Mouse (Mus musculus) liver, adult 2 months (tissue): ENCODE data around the gene Gm3072. TPM values are rescaled to one million over a fixed set of nuclear protein-coding genes. Genes with fewer than 3 reads are reported as not detected.

Source experiments
- polyA plus RNA-seq: library from polyadenylated mRNA; depleted of rRNA; stranded (reverse); fragments of >200 nt; gene quantifications from 2 replicates; pipeline ENCODE4 v1.2.3, GENCODE M21; 2012; rRNA removed
- total RNA-seq: library from RNA; depleted of rRNA; stranded (reverse); fragments of >200 nt; gene quantifications from 2 replicates; pipeline ENCODE4 v1.2.3, GENCODE M21; 2014; rRNA removed

Gene Gm3072
- total and polyA plus RNA-seq, 2 experiments: not detected

Other genes with a start within 250 kb of the Gm3072 start
- gene Gm7945, start 238.2 kb downstream of the Gm3072 start, total RNA-seq: not detected in 2 replicates
- gene Gm7945, start 238.2 kb downstream of the Gm3072 start, polyA plus RNA-seq: not detected in 2 replicates
- gene Gm6482, start 216.3 kb downstream of the Gm3072 start, total RNA-seq: not detected in 2 replicates
- not detected in 2 replicates for gene Gm6482, start 216.3 kb downstream of the Gm3072 start, polyA plus RNA-seq
- gene Gm7954, start 171.1 kb downstream of the Gm3072 start, total RNA-seq: not detected in 2 replicates
- gene Gm7954, start 171.1 kb downstream of the Gm3072 start, polyA plus RNA-seq: not detected in 2 replicates
- not detected in 2 replicates for gene Gm3486, start 135.1 kb downstream of the Gm3072 start, total RNA-seq
- gene Gm3486, start 135.1 kb downstream of the Gm3072 start, polyA plus RNA-seq: not detected in 2 replicates
- not detected in 2 replicates for gene Gm7970, start 69.0 kb downstream of the Gm3072 start, total RNA-seq
- not detected in 2 replicates for gene Gm7970, start 69.0 kb downstream of the Gm3072 start, polyA plus RNA-seq
- not detected in 2 replicates for gene 1700049E17Rik2, start 51.4 kb downstream of the Gm3072 start, total RNA-seq
- gene 1700049E17Rik2, start 51.4 kb downstream of the Gm3072 start, polyA plus RNA-seq: not detected in 2 replicates
- gene Gm3676, start 21.9 kb upstream of the Gm3072 start, total RNA-seq: not detected in 2 replicates
- not detected in 2 replicates for gene Gm3676, start 21.9 kb upstream of the Gm3072 start, polyA plus RNA-seq
- gene Gm8068, start 77.3 kb upstream of the Gm3072 start, total RNA-seq: not detected in 2 replicates
- not detected in 2 replicates for gene Gm8068, start 77.3 kb upstream of the Gm3072 start, polyA plus RNA-seq
- gene Gm7929, start 126.0 kb upstream of the Gm3072 start, total RNA-seq: not detected in 2 replicates
- gene Gm7929, start 126.0 kb upstream of the Gm3072 start, polyA plus RNA-seq: not detected in 2 replicates
- not detected in 2 replicates for gene Gm47189, start 147.8 kb upstream of the Gm3072 start, total RNA-seq
- gene Gm47189, start 147.8 kb upstream of the Gm3072 start, polyA plus RNA-seq: not detected in 2 replicates